Mouse (Mus musculus): Measurements from ENCODE around the gene Pgm5.

Pgm5 gene

DNA sequence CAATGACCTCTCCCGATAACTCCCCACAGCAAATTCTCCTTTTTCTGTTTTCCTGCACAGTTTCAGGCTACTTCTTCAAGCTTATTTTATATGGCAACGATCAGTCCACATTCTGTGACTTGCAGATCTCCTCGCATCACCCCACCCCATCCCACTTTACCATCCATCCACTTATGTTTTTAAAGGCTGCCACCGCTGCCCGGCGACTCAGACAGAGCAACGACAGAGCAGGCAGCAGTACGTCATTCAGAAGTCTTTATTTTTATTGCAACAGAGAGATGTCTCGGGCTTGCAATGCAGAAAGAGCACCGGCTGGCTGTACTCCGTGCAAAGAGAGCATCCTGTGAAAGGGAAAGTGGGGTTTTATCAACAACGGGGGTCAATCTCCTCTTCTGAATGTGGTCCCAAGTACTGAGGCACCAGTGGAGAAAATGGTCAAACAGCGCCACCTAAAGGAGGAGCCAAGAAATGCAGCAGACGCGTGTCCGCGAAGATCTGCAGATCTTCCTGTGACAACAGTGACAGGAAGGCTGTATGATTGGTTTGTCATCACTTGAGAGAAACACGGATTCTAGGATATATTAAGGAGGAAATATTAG, 9.5 kb upstream of the Pgm5 start:
- peak; percentile 71 for DNase-seq (ENCODE audit: low read depth)

DNA sequence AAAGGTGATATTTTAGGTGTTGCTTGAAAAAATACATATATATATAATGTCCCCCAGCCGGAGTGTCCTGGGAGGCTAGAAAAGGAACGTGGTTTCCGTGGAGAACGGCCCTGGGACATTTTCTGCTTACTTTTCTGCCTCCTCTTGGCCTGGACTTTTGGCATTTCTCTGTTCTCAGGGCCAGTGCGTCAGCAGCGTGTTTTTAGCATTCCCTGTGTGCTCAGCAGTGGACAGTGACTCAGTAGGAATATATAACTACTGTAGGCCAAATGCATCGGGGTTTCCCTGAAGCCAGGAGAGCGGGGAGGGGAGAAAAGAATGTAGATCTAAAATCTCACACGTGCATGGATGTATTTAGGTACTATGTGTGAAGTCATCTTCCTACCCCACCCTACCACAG, 3.8 kb upstream of the Pgm5 start:
- no peak for DNase-seq (ENCODE audit: low read depth)

DNA sequence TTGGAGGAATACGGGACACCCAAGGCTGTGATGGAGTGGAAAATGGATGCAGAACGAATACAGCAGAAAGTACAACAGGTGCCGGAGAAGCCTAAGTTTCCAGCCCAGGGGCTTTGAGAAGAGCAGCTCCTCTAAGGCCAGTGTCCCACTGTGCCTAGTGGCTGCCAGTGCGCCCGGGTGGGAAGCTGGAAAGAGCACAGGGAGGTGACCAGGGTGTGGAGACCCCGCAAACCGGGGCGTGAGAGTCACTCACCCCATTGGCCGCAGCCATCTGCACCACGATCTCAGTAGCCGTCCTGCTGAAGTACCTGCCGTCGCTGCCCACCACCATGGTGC, 411 bp downstream of the Pgm5 start:
- no peak for DNase-seq (ENCODE audit: low read depth)

DNA sequence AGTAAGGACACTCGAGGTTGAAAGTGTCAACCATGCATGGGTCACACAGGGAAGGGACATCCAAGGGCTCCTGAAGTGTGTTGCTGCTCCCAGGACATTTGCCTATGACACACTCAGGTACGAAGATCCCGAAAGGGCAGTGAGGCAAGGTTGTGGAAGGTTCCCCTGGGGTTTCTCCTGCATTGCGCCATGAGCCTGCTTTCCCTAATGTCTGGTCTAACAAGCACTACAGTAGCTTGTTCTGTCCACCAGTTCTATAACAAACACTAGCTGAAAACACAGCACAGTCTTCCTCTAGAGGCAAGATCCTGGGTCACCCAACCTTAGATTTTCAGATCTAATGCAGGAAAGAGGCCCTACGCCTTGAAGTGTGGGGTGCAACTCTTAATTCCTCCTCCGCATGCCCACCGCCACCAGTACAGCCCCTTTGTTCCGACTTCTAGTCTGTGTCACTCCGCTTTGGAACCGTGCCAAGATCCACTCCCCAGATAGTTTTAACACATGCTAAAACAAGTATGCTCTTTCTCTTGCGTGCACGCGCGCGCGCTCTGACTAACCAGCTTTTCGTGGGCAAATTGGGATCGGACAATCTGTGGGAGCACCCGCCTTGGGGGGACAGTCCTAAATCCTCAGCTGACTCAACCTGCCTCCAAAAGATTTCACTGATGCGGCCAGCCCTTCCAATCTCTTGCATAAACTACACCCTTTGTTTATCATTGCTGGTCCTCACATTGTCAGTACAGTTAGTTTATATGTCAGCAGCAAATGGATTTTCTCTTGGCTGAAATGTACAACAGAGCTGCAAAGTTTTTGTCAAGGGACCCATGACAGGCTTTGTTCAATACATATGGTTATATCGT, 10.0 kb downstream of the Pgm5 start:
- DNase-seq (ENCODE audit: low read depth): no peak

DNA sequence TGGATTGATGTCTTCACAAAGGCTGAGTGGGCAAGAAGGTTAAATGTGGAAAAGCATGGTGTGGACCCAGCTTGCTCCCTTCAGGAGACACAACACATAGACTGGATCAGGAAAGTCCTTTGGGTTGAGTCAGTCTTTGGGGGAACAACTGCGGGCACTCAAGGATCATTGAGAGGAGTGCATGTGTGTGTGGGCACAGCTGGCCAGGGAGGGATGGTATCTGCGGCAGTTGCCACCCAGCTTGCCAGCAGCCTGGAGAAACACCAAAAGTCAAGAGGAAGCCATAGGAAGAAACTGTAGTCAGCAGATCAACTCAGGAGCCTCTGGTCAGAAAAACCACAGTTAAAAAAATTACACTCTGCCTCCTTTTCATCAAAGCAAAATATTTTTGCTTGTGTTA, 12.8 kb downstream of the Pgm5 start:
- DNase-seq (ENCODE audit: low read depth): peak; percentile 65

DNA sequence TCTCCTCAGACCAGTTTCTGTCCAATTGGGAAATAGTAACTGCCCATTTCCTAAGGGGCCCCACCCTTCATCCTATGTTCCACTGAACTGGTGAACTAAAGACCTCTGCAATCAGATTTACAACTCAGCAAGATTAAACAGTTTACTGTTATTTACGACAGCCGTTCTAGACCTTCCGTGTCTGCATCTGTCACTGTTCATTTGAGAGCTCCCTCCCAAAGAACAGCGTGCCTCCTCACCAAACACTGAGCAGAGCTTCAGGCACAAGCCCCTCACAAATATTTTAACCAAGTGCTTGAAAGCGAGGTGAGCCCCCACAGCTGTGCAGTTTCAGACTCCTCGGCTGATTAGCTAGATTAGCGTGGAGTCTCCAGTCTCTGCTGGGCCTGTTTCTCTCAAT, 13.3 kb downstream of the Pgm5 start:
- no peak for DNase-seq (ENCODE audit: low read depth)

DNA sequence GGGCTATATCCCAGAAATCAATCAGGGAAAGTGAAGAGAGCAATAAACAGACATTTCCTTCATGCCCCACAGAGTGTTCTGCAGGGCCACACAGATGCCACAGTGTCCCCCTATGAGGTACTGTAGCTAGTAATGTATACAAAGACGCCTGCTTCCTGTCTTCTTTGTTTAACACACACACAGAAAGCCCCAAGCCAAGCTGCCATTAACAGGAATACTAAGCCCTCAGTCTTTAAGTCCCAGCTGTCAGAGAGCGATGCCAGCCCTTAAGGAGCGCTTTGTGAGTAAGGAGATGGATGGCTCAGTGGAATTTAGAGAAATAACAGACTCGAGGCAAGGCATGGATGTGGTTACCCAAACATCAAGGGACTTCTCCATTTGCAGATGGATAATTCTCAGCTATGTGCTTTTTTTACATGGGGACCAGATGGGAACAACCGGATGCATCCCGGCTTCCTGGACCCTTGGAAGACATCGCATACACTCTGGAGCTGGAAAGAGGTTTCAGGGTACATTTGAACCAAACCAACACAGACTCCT, 16.6 kb downstream of the Pgm5 start:
- DNase-seq (ENCODE audit: low read depth): no peak

DNA sequence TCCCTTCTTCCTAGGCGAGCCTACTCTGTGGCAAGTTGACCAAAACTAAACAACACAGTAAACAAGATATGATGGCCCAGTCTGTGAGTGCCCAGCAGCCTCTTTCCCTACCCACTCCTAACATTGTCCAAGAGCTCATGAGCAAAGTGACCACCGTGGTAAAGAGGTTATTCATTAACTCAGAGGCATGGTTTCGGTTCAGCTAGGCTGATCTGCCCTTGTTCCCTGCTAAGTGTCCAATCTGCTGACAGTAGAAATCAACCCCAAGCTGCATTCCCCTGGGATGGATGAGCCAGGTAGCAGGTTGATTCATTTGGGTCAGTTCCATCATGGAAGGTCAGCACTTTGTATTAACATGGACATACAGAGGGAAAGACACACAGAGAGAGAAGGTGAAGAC, 19.6 kb downstream of the Pgm5 start:
- no peak for DNase-seq (ENCODE audit: low read depth)

DNA sequence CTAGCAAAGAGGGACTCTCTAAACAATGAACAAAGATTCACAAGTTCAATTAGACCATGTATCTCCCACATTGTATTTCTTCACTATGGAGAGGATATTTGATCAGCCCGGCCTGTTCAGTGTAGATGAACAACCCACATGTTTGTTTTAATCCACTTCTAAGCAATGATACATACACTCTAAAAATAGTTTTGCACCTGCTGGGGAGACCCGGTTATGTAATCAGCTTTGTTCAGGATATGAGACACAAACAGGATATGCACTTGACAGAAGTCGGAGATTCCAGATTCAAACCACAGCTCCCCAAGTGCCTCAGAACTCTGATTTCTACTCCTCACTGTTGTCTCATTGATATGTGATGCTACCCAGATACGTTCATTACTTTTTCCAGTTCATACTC, 37.1 kb downstream of the Pgm5 start:
- DNase-seq (ENCODE audit: low read depth): peak; percentile 15

DNA sequence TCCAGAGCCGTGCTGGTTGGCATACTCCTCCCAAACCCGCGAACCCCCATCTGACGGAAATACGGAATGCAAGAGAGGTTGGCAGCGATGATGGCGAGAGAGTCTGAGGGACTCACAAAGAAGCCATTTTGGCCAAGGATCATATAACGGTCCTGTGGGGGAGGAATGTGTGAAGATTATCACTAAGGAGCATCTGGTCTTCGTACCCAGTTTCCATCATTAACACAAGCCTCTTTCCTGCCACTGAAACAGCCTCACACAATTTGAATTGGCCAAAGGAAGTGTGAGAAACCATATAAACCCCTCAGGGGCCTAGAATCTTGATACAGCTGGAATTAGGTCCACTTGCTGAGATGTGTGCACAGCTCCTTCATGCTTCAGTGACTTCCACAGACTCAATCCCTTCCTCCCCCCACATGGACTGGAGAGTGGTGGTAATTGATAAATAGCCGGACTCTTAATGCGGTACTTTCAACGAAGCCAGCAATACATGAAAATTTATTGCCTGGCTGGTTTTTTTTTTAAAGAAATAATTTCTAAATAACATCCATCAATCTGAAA, 45.9 kb downstream of the Pgm5 start:
- DNase-seq (ENCODE audit: low read depth): no peak

DNA sequence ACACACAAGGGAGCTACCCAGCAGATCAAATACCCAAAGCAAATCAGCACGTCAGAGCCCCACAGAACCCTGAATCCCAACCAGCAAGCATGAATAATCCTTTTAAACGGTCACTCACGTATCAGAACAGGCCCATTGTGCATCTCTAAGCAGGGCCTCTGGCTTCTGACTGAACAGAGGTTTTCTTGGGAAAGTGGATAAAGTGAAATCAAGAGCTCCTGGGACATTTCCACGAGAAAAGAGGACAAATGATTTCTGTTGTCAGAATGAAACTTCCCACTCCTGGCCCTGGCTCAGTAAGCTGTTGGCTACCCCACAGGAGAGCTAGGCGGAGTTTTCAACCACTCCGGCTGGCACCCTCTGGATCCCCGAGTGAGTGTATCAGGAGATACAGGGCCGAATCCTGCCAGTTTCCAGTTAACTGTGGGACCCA, 48.8 kb downstream of the Pgm5 start:
- DNase-seq (ENCODE audit: low read depth): no peak

DNA sequence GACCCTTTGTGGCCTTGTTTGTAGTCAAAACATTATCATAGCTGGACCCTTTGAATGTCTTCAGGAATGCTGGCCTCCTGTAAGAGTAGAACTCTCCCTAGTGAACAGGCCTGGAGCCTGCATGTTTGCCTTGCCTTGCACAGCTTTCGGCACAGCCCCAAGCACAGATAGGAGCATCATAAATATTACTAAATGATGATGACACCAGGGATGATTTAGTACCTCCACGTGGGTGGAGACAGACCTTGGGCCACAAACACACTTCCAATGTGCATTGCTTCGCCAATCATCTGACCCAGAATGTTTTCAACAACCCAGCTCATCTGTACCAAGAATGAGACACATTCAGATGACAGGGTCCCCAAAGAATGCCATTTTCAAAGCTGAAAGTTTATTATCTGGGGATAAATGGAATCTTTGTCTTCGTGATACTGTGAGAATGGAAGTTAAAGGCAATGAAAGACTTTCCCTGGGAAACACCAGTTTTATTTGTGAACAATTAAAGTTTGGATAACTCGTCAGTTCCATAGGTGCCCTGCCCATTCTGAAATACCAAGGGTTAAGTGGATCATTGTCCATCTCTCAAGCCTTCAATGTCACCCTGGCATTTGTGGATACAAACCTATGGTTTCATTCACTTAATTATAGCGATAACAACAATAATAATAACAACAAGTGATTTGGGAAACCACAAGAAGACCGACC, 49.4 kb downstream of the Pgm5 start:
- DNase-seq (ENCODE audit: low read depth): no peak

DNA sequence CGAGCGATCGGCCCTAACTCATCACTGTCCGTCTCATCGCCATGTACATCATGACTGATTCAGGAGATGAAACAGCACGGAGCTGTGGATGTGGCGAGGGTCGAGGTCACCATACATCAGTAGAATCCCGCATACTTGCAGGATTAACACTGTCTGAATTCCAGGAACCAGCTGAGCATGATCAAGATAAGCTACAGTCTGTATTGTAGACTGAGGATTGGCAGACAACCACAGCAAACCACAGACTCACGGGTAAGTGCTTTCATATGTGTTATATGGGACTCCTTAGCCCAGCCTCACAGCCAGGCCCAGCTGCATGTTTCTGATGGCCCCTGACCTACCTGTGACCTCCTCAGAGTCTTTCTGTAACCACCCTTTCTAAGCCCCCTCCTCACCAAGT, 50.2 kb downstream of the Pgm5 start:
- no peak for DNase-seq (ENCODE audit: low read depth)

DNA sequence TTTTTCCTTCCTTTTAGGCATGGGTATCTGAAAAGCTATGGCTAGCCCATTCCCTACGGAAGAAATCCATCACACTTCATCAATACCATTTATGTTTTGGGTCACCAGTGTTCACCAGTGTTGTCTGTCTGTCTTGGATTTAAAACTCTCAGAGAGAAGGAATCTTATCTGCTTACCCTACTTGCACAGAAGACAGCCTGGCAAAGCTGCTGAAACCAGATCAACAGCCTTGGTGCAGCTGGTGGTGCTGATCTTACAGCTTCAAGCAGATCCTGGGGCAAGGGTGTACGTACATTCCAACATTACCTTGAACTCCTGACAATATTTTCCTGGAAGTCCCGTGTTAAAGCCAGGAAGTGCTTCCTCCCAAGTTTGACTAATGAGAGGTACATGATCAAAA, 55.6 kb downstream of the Pgm5 start:
- DNase-seq (ENCODE audit: low read depth): no peak

DNA sequence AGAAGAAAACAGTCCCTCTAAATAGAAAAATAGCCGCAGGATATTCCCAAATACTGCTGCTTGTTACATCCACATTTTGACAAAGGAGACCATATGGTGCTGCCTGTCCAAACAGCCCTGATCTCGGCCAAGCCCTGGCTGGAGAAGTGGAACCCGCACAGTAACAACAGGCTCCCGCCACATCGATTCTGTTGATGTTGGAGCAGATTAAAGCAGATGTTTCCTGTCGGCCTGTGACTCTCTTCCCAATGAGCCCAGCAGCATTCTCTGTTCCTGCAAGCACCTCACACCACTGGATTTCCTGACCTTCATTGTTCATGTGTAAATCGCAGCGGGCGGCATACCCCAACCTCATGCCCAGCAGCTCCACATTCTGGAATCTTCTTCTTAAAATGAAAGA, 64.0 kb downstream of the Pgm5 start:
- peak; percentile 28 for DNase-seq (ENCODE audit: low read depth)

DNA sequence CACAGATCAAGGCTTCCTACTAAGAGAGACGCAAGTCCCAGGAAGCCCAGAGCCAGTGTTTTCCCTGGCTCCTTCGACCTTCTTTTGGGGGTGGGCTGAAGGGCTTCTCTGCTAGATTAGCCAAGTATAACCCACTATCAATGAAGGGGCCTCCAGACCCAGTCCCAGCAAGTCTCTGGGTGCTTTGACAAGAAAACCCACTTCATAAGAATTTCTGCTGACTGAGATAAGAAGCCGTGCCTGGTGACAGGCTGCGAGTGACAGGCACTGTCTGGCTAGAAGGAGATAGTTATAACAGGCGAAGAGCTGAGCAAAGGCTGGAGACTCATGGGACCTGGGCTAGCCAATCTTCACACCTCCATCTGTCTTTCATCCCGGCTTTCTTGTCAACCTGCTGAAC, 67.3 kb downstream of the Pgm5 start:
- no peak for DNase-seq (ENCODE audit: low read depth)

DNA sequence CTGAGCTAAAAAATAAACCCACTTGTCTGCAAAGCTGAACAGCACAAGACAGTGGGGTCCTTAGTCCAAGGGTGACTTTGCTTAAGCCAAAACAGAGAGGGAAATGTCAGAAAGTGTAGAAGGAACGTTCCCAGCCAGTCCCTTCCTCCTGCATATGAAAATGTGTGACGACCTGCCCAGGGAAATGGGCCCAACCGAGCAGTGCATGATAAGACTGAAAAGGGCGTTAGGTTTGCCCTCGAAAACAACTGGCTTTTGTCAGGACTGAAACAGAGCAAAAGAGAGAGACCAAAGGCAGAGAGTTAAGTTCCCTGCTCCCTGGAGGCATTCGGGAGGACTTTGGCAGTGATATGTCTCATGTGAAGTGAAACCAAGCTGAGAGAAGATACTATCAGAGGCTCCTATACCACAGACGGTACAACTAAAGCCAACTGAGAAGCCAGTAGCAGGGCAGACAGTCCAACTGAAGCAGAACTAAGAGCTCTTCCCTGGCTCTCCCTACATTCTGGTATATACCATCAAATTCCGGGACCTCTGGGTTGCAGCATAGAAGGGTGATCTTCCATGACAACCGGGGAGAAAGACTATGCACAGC, 68.0 kb downstream of the Pgm5 start:
- DNase-seq (ENCODE audit: low read depth): no peak

DNA sequence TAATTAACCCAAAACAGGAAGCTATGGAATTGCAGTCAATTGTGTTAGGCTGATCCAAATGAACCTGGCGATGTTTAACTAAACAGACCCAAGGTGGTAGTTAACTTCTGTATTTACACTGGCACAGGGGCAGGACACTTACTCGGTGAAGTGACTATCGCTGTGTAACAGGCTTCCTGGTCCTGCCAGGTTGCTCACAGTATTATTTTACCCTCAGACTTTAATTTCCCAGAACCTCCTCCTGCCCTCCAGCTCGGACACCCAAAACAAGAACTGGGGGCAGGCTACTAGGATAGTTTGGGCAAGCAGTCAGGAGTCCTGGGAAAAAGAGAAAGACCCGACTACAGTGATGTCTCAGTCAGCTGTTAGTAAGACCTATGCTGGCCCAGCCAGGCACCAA, 68.8 kb downstream of the Pgm5 start:
- DNase-seq (ENCODE audit: low read depth): no peak

DNA sequence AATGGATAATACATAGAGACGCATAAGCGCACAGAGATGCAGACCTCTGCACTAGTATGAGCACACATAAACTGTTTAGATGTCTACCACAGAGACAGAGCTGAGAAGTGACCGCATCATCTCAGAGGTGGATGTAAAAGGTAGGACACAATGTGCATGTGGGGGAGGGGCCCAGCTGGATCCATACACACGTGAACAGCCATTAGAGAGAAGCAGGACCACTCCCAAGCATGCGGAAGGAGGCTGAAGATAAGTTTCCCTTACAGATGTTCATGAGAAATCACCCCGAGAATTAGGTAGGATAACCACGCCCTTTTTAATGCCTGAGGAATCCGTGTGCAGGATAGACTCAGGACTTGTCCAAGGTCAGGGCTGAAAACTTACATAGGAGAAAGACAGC, 75.8 kb downstream of the Pgm5 start:
- DNase-seq (ENCODE audit: low read depth): no peak

DNA sequence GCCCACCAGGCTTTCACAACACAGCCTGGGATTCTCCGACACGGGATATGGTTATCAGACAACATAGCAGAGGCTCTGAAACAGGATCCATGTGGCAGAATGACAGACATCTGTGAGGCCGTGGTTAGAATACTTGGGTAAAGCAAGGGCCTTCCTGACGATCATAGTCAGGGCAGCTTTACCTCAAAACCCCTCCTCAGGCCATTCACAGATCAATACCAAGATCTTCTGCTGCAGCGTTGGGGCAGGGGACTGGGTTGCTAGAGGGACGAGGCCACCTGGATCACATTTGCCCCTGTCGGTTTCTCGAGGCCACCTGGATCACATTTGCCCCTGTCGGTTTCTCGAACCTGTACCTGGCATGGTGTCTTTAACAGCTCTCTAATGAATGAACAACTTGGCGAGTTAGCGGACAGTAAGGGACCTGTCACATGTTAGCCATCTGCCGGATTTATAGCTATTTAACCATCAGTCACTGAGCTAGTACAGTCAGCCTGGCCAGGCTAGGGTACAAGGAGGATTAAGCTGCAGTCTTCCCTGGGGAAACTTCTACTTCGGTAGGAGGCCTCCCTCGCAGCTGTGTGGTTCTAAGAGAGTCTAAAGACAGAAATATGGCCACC, 76.5 kb downstream of the Pgm5 start:
- DNase-seq (ENCODE audit: low read depth): no peak

DNA sequence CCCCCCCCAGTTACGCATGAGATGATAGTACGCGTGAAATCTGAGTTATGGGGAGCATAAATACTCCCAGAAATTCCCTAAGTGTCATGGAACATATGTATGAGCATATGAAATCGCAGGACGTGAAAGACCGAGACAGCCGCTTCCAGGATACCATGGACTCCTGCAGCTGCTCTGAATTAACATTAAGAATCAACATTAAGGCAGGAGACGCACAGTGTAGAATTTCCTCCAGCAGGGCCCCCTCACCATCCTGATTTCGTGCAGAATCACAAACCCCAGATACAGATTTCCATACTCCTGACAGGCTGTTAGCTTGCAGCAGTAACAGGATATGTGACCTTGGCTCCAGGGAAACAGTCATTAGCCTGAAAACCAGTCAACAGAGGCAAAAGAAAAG, 77.9 kb downstream of the Pgm5 start:
- DNase-seq (ENCODE audit: low read depth): no peak

DNA sequence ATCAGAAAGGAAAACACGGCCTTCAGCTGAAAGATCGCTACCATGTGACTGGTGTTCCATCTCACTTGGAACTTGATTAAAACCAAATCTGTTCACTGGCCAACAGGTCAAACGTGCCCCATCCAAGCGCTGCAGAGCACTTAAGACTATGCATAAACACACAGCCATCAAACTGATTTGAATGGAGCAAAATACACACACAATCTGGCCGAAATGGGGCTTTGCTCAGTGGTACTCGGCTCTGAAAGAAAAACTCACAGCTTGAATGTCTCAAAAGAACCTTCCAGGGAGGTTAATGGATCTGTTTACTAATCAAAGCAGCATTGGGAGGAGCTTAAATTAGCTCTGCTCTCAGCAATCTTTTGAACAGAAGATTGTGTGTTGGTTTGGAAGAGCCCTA, 81.7 kb downstream of the Pgm5 start:
- DNase-seq (ENCODE audit: low read depth): no peak

All from 416B (cell line).